Mouse (Mus musculus): ENCODE data around the gene Gm37240. TPM values are rescaled to one million over a fixed set of nuclear protein-coding genes. Genes with fewer than 3 reads are reported as not detected.
A peak's percentile ranks its signal among the peaks of the same experiment; 100 is the strongest.

Gm37240 gene
- polyA plus RNA-seq, 1 experiment from 2014 or later, result 2.2 TPM

GRCm38 (mm10) chr3:84827617-84828016 is 1059.7 kb downstream of the Gm37240 start:
- 86% methylated on average over 4 of the region's 4 CpGs for WGBS
- Histone ChIP-seq H3K27me3 (ENCODE audit: control insufficient read depth, insufficient read depth, low read length) (no peaks in the 10 kb centered on the region), H3K4me2 (ENCODE audit: low read depth, severe bottlenecking) (no peak overlapping the region), H3K9me3 (ENCODE audit: control insufficient read depth, low read length) (no peaks in the 10 kb centered on the region), H3K4me3 (ENCODE audit: low read depth, low read length) (no peak overlapping the region), H3K36me3 (ENCODE audit: control insufficient read depth, insufficient read depth, low read length) (no peaks in the 10 kb centered on the region), H3K27ac (replicated peaks; ENCODE audit: low read depth, low read length) (no peak overlapping the region), H3K9ac (ENCODE audit: low read length) (no peak overlapping the region), H3K4me1 (ENCODE audit: control insufficient read depth, insufficient read depth, low read length) (no peaks in the 10 kb centered on the region)
- DNase-seq (ENCODE audit: low spot score) (no peak), ATAC-seq (ENCODE audit: insufficient number of reproducible peaks, low FRiP score, low TSS enrichment, low read depth) (no peak)

DNA sequence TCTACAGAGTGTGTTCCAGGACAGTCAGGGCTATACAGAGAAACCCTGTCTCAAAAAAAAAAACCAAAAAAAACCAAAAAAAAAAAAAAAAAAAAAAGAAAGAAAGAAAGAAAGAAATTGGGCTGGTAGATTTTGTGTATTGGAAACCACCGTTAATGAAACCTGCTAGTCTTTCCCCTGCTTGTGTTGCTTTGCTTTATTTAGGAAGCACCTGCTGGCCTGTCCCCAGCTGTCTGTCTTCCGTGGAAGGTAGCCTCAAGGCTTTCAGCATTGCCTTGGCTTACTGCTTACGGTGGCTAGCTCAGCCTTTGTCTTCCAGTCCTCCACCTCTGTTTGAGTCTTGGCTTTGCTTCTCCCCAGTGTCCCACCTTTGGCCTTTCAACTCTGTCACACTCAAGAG is 1060.4 kb downstream of the Gm37240 start:
- Histone ChIP-seq H3K27ac (replicated peaks; ENCODE audit: low read depth, low read length) (no peak overlapping the region), H3K9me3 (ENCODE audit: control insufficient read depth, low read length) (no peaks in the 10 kb centered on the region), H3K27me3 (ENCODE audit: control insufficient read depth, insufficient read depth, low read length) (no peaks in the 10 kb centered on the region), H3K4me1 (ENCODE audit: control insufficient read depth, insufficient read depth, low read length) (no peaks in the 10 kb centered on the region), H3K4me2 (ENCODE audit: low read depth, severe bottlenecking) (no peak overlapping the region), H3K36me3 (ENCODE audit: control insufficient read depth, insufficient read depth, low read length) (no peaks in the 10 kb centered on the region), H3K9ac (ENCODE audit: low read length) (no peak overlapping the region; the same call in 1 of the 2 replicates), H3K4me3 (ENCODE audit: low read depth, low read length) (no peak overlapping the region)
- no peak for ATAC-seq (ENCODE audit: insufficient number of reproducible peaks, low FRiP score, low TSS enrichment, low read depth)
- 75% methylated on average over 3 of the region's 3 CpGs for WGBS
- DNase-seq (ENCODE audit: low spot score), result no peak

DNA sequence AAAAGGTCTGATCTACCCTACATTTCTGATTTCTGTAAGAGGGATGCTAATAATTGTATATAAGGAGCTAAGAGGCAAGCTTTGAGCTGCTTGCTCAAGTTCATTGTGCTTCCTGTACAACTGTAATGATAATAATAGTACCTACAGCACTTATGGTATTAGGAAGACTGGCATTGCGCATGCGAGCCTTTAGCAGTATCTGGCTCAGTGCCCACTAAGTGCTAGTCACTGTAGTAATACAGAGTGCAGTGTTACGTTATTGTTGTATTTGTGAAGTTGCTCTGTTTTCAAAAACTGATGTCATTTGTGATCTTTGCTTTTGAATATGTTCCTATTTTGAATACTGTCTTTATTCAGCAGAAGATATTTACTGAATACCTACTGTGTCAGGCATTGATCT is 1060.9 kb downstream of the Gm37240 start:
- Histone ChIP-seq H3K27me3 (ENCODE audit: control insufficient read depth, insufficient read depth, low read length) (no peaks in the 10 kb centered on the region), H3K27ac (replicated peaks; ENCODE audit: low read depth, low read length) (no peak overlapping the region), H3K4me1 (ENCODE audit: control insufficient read depth, insufficient read depth, low read length) (no peaks in the 10 kb centered on the region), H3K9me3 (ENCODE audit: control insufficient read depth, low read length) (no peaks in the 10 kb centered on the region), H3K4me3 (ENCODE audit: low read depth, low read length) (no peak overlapping the region), H3K9ac (ENCODE audit: low read length) (no peak overlapping the region), H3K4me2 (ENCODE audit: low read depth, severe bottlenecking) (no peak overlapping the region), H3K36me3 (ENCODE audit: control insufficient read depth, insufficient read depth, low read length) (no peaks in the 10 kb centered on the region)
- ATAC-seq (ENCODE audit: insufficient number of reproducible peaks, low FRiP score, low TSS enrichment, low read depth) (no peak), DNase-seq (ENCODE audit: low spot score) (no peak)
- WGBS, result 91% methylated on average over 3 of the region's 3 CpGs

DNA sequence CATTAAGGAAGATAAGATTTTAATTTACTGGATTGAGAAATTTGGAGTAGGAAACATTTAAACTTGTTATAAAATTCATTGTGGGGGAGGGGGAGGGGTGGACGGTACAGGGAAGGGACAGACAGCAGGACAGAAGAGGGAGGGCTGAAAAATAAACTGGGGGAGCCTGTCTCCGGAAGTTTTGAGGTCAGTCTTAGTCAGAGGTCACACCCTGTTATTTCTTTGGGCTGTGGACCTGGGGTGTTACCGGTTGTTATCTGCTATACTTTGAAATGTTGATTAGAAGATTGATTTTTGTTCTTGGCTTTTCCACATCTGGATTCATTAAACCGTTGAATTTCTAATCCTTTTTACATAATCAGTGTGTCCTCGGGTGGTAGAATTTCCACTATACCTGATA is 1061.3 kb downstream of the Gm37240 start:
- H3K9ac ChIP-seq (ENCODE audit: low read length), result no peak overlapping the region
- WGBS, result 71% methylated on average over 5 of the region's 5 CpGs
- H3K27me3 ChIP-seq (ENCODE audit: control insufficient read depth, insufficient read depth, low read length), result no peaks in the 10 kb centered on the region
- H3K4me2 ChIP-seq (ENCODE audit: low read depth, severe bottlenecking), result no peak overlapping the region
- no peaks in the 10 kb centered on the region for H3K9me3 ChIP-seq (ENCODE audit: control insufficient read depth, low read length)
- H3K27ac ChIP-seq (replicated peaks; ENCODE audit: low read depth, low read length), result no peak overlapping the region
- H3K4me3 ChIP-seq (ENCODE audit: low read depth, low read length), result no peak overlapping the region
- ATAC-seq (ENCODE audit: insufficient number of reproducible peaks, low FRiP score, low TSS enrichment, low read depth) (no peak), DNase-seq (ENCODE audit: low spot score) (no peak)
- no peaks in the 10 kb centered on the region for H3K36me3 ChIP-seq (ENCODE audit: control insufficient read depth, insufficient read depth, low read length)
- no peaks in the 10 kb centered on the region for H3K4me1 ChIP-seq (ENCODE audit: control insufficient read depth, insufficient read depth, low read length)

DNA sequence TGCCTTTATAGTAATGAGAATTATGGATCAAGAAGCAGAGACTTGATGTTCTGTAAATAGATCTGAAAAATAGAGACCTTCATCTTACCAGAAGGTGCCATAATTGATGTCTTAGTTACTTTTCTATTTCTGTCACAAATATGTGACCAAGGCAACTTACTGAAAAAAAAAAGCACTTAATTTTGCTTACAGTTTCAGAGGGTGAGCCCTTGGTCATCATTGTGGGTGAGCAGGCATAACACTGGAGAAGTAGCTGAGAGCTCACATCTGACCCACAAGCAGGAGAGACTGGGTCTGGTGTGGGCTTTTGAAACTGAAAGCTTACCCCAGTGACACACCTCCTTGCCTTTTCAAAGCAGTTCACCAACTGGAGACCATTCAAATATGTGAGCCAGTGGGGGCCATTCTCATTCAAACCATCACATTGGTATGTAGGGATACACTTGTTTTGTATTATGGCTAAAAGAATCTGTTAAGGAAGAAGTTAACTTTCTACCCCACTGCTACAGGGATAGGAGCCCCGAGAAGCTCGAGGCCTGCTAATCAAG is 1066.6 kb downstream of the Gm37240 start:
- Histone ChIP-seq H3K27me3 (ENCODE audit: control insufficient read depth, insufficient read depth, low read length) (no peaks in the 10 kb centered on the region), H3K4me2 (ENCODE audit: low read depth, severe bottlenecking) (no peak overlapping the region), H3K36me3 (ENCODE audit: control insufficient read depth, insufficient read depth, low read length) (no peaks in the 10 kb centered on the region), H3K9me3 (ENCODE audit: control insufficient read depth, low read length) (no peaks in the 10 kb centered on the region), H3K4me1 (ENCODE audit: control insufficient read depth, insufficient read depth, low read length) (peaks cover 8% of the 10 kb centered on the region; the same call in 1 of the 2 replicates), H3K27ac (replicated peaks; ENCODE audit: low read depth, low read length) (no peak overlapping the region), H3K4me3 (ENCODE audit: low read depth, low read length) (no peak overlapping the region), H3K9ac (ENCODE audit: low read length) (no peak overlapping the region)
- WGBS, result 79% methylated on average over 2 of the region's 2 CpGs
- no peak for ATAC-seq (ENCODE audit: insufficient number of reproducible peaks, low FRiP score, low TSS enrichment, low read depth)
- no peak for DNase-seq (ENCODE audit: low spot score)

GRCm38 (mm10) chr3:84816951-84817350 is 1070.4 kb downstream of the Gm37240 start:
- H3K4me1 ChIP-seq (ENCODE audit: control insufficient read depth, insufficient read depth, low read length), result peaks cover 12% of the 10 kb centered on the region; the same call in 1 of the 2 replicates
- H3K27ac ChIP-seq (replicated peaks; ENCODE audit: low read depth, low read length), result no peak overlapping the region
- no peaks in the 10 kb centered on the region for H3K9me3 ChIP-seq (ENCODE audit: control insufficient read depth, low read length)
- ATAC-seq (ENCODE audit: insufficient number of reproducible peaks, low FRiP score, low TSS enrichment, low read depth) (no peak), DNase-seq (ENCODE audit: low spot score) (no peak)
- no peaks in the 10 kb centered on the region for H3K27me3 ChIP-seq (ENCODE audit: control insufficient read depth, insufficient read depth, low read length)
- no peak overlapping the region for H3K9ac ChIP-seq (ENCODE audit: low read length)
- H3K4me2 ChIP-seq (ENCODE audit: low read depth, severe bottlenecking), result no peak overlapping the region
- no peaks in the 10 kb centered on the region for H3K36me3 ChIP-seq (ENCODE audit: control insufficient read depth, insufficient read depth, low read length)
- H3K4me3 ChIP-seq (ENCODE audit: low read depth, low read length), result no peak overlapping the region
- 73% methylated on average over 1 of the region's 1 CpGs for WGBS

- under 1% methylated on average over 29 of the region's 29 CpGs for WGBS
- ATAC-seq (ENCODE audit: insufficient number of reproducible peaks, low FRiP score, low TSS enrichment, low read depth), result no peak
Observed at GRCm38 (mm10) chr3:84815461-84815860, 1071.9 kb downstream of the Gm37240 start.

DNA sequence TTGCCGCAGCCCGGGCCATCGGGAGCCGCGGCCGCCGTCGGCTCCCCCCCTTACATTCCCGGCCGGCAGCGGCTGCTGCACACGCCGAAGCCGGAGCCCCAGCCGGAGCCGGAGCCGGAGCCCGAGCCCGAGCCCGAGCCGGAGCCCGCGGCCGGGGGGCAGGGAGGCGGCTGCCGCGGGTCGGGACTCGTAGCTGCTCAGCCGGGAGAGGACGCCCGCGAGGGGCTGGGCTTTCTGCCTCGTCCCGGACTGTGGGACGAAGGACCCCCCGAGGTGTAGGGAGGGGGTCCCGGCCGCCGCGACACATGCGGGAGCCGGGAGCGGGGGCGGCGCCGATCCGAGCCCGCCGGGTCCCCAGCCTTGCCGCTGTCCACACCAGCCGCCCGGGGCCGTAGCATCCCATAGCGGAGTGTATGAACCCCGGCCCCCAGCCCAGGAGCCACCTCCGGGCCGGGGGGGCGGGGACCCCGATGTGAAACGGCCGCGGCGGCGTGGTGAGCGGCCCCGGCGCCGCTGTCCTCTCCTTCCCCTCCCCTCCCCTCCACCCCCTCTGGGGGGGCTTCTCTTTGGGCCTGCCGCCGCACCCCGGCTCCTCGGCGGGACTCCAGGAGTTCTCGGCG is 1072.4 kb downstream of the Gm37240 start, which contains the start of gene Fbxw7:
Gene Fbxw7 (plus strand): TSS at position 507 of the 620 bp plus-strand sequence.
- no peaks in the 10 kb centered on the region for H3K36me3 ChIP-seq (ENCODE audit: control insufficient read depth, insufficient read depth, low read length)
- no peak for DNase-seq (ENCODE audit: low spot score)
- ATAC-seq (ENCODE audit: insufficient number of reproducible peaks, low FRiP score, low TSS enrichment, low read depth), result peak; percentile 52
- peak within 1 kb of the TSS; percentile 100 for H3K4me2 ChIP-seq (ENCODE audit: low read depth, severe bottlenecking)
- no peaks in the 10 kb centered on the region for H3K27me3 ChIP-seq (ENCODE audit: control insufficient read depth, insufficient read depth, low read length)
- peak within 1 kb of the TSS; percentile 97 for H3K4me3 ChIP-seq (ENCODE audit: low read depth, low read length)
- 0% methylated on average over 28 of the region's 76 CpGs for WGBS
- H3K9me3 ChIP-seq (ENCODE audit: control insufficient read depth, low read length), result no peaks in the 10 kb centered on the region
- peak within 1 kb of the TSS; percentile 84 for H3K27ac ChIP-seq (replicated peaks; ENCODE audit: low read depth, low read length)
- peaks cover 12% of the 10 kb centered on the region; the same call in 1 of the 2 replicates for H3K4me1 ChIP-seq (ENCODE audit: control insufficient read depth, insufficient read depth, low read length)
- H3K9ac ChIP-seq (ENCODE audit: low read length), result peak within 1 kb of the TSS; percentile 85

More at GRCm38 (mm10) chr3:84815461-84815860, 1071.9 kb downstream of the Gm37240 start:
- H3K4me1 ChIP-seq (ENCODE audit: control insufficient read depth, insufficient read depth, low read length), result peaks cover 12% of the 10 kb centered on the region; the same call in 1 of the 2 replicates
- H3K27me3 ChIP-seq (ENCODE audit: control insufficient read depth, insufficient read depth, low read length), result no peaks in the 10 kb centered on the region
- H3K9me3 ChIP-seq (ENCODE audit: control insufficient read depth, low read length), result no peaks in the 10 kb centered on the region
- H3K36me3 ChIP-seq (ENCODE audit: control insufficient read depth, insufficient read depth, low read length), result no peaks in the 10 kb centered on the region
- H3K9ac ChIP-seq (ENCODE audit: low read length), result peak overlapping the region; percentile 85
- DNase-seq (ENCODE audit: low spot score), result peak; percentile 50
- H3K4me2 ChIP-seq (ENCODE audit: low read depth, severe bottlenecking), result peak overlapping the region; percentile 100
- H3K4me3 ChIP-seq (ENCODE audit: low read depth, low read length), result peak overlapping the region; percentile 97
- no peak overlapping the region for H3K27ac ChIP-seq (replicated peaks; ENCODE audit: low read depth, low read length)

All from limb, embryonic 11.5 days (tissue).